Mouse (Mus musculus): Measurements from ENCODE around the gene Idnk. TPM values are rescaled to one million over a fixed set of nuclear protein-coding genes. Genes with fewer than 3 reads are reported as not detected.
"Not testable (repeated sequence)": the region's sequence is repeated elsewhere in the genome, so short reads cannot be mapped to it uniquely, and the experiment has no call there.

The Idnk gene
- polyA plus RNA-seq, 1 experiment from 2014 or later = 40.0 TPM

GRCm38 (mm10) chr13:58124989-58125388 is 32.5 kb upstream of the Idnk start:
- Histone ChIP-seq H3K4me1 (peaks cover 12% of the 10 kb centered on the region), H3K36me3 (no peaks in the 10 kb centered on the region), H3K4me2 (no peak overlapping the region), H3K9ac (no peak overlapping the region), H3K4me3 (replicated peaks) (no peak overlapping the region), H3K27me3 (replicated peaks) (no peaks in the 10 kb centered on the region), H3K9me3 (no peaks in the 10 kb centered on the region), H3K27ac (no peak overlapping the region)
- no peak for ATAC-seq (ENCODE audit: insufficient read depth, low FRiP score, low read depth)
- 48% methylated on average over 2 of the region's 2 CpGs for WGBS

- peak overlapping the region; percentile 63 for H3K4me2 ChIP-seq
- H3K36me3 ChIP-seq = no peaks in the 10 kb centered on the region
- WGBS = 21% methylated on average over 7 of the region's 7 CpGs
- no peak for ATAC-seq (ENCODE audit: insufficient read depth, low FRiP score, low read depth)
- H3K9me3 ChIP-seq = no peaks in the 10 kb centered on the region
- no peaks in the 10 kb centered on the region for H3K27me3 ChIP-seq (replicated peaks)
- H3K9ac ChIP-seq = no peak overlapping the region; the same call in 1 of the 2 replicates
- peaks cover 15% of the 10 kb centered on the region for H3K4me1 ChIP-seq
- no peak overlapping the region for H3K27ac ChIP-seq
- peak overlapping the region; percentile 23 for H3K4me3 ChIP-seq (replicated peaks)
Observed at GRCm38 (mm10) chr13:58126126-58126525, 31.3 kb upstream of the Idnk start.

- peak overlapping the region; percentile 95 for H3K9ac ChIP-seq
- WGBS = under 1% methylated on average over 59 of the region's 92 CpGs
- peak overlapping the region; percentile 98 for H3K27ac ChIP-seq
- H3K4me2 ChIP-seq = peak overlapping the region; percentile 63
- peak overlapping the region; percentile 91 for H3K4me3 ChIP-seq (replicated peaks)
- peaks cover 15% of the 10 kb centered on the region for H3K4me1 ChIP-seq
- H3K36me3 ChIP-seq = no peaks in the 10 kb centered on the region
- H3K27me3 ChIP-seq (replicated peaks) = no peaks in the 10 kb centered on the region
- no peaks in the 10 kb centered on the region for H3K9me3 ChIP-seq
- no peak for ATAC-seq (ENCODE audit: insufficient read depth, low FRiP score, low read depth)
Observed at GRCm38 (mm10) chr13:58126862-58127765, 30.3 kb upstream of the Idnk start.

GRCm38 (mm10) chr13:58127766-58128361 is 29.6 kb upstream of the Idnk start:
- Histone ChIP-seq H3K9me3 (no peaks in the 10 kb centered on the region), H3K36me3 (no peaks in the 10 kb centered on the region), H3K4me3 (replicated peaks) (peak overlapping the region; percentile 91), H3K27ac (peak overlapping the region; percentile 98), H3K27me3 (replicated peaks) (no peaks in the 10 kb centered on the region), H3K9ac (peak overlapping the region; percentile 95), H3K4me2 (peak overlapping the region; percentile 63), H3K4me1 (peaks cover 15% of the 10 kb centered on the region)
- ATAC-seq (ENCODE audit: insufficient read depth, low FRiP score, low read depth) = peak; percentile 15
- WGBS = under 1% methylated on average over 80 of the region's 81 CpGs

- Histone ChIP-seq H3K9me3 (no peaks in the 10 kb centered on the region), H3K36me3 (no peaks in the 10 kb centered on the region), H3K27me3 (replicated peaks) (no peaks in the 10 kb centered on the region), H3K4me1 (peaks cover 15% of the 10 kb centered on the region), H3K4me3 (replicated peaks) (peak within 1 kb of the TSS; percentile 91), H3K9ac (peak within 1 kb of the TSS; percentile 95), H3K4me2 (peak within 1 kb of the TSS; percentile 65), H3K27ac (peak within 1 kb of the TSS; percentile 98)
- ATAC-seq (ENCODE audit: insufficient read depth, low FRiP score, low read depth) = peak; percentile 91
- 0% methylated on average over 34 of the region's 62 CpGs for WGBS
Observed at GRCm38 (mm10) chr13:58128396-58128767, 29.1 kb upstream of the Idnk start, which contains the start of gene Hnrnpa0. Hnrnpa0 (minus strand) TSS chr13:58128556.

GRCm38 (mm10) chr13:58128768-58129671 is 28.4 kb upstream of the Idnk start:
- Histone ChIP-seq H3K4me3 (replicated peaks) (peak overlapping the region; percentile 91), H3K4me1 (peaks cover 13% of the 10 kb centered on the region), H3K27me3 (replicated peaks) (no peaks in the 10 kb centered on the region), H3K4me2 (peak overlapping the region; percentile 65), H3K27ac (peak overlapping the region; percentile 98), H3K9me3 (no peaks in the 10 kb centered on the region), H3K36me3 (no peaks in the 10 kb centered on the region), H3K9ac (peak overlapping the region; percentile 89)
- under 1% methylated on average over 71 of the region's 83 CpGs for WGBS
- ATAC-seq (ENCODE audit: insufficient read depth, low FRiP score, low read depth) = peak; percentile 97

GRCm38 (mm10) chr13:58129687-58130246 is 27.7 kb upstream of the Idnk start:
- H3K9me3 ChIP-seq = no peaks in the 10 kb centered on the region
- peak overlapping the region; percentile 89; the same call in 1 of the 2 replicates for H3K9ac ChIP-seq
- H3K4me3 ChIP-seq (replicated peaks) = peak overlapping the region; percentile 91
- WGBS = 27% methylated on average over 4 of the region's 4 CpGs
- H3K27me3 ChIP-seq (replicated peaks) = no peaks in the 10 kb centered on the region
- no peak for ATAC-seq (ENCODE audit: insufficient read depth, low FRiP score, low read depth)
- H3K4me2 ChIP-seq = peak overlapping the region; percentile 65
- H3K4me1 ChIP-seq = peaks cover 7% of the 10 kb centered on the region; the same call in 1 of the 2 replicates
- peak overlapping the region; percentile 98 for H3K27ac ChIP-seq
- H3K36me3 ChIP-seq = no peaks in the 10 kb centered on the region

GRCm38 (mm10) chr13:58131692-58132091 is 25.8 kb upstream of the Idnk start:
- Histone ChIP-seq H3K9me3 (no peaks in the 10 kb centered on the region), H3K4me3 (replicated peaks) (no peak overlapping the region), H3K27me3 (replicated peaks) (no peaks in the 10 kb centered on the region), H3K36me3 (no peaks in the 10 kb centered on the region), H3K9ac (no peak overlapping the region), H3K27ac (no peak overlapping the region), H3K4me1 (peaks cover 5% of the 10 kb centered on the region; the same call in 1 of the 2 replicates), H3K4me2 (no peak overlapping the region)
- no peak for ATAC-seq (ENCODE audit: insufficient read depth, low FRiP score, low read depth)
- 48% methylated on average over 3 of the region's 3 CpGs for WGBS

GRCm38 (mm10) chr13:58146603-58147002 is 10.8 kb upstream of the Idnk start:
- not testable (repeated sequence) for H3K27ac ChIP-seq; H3K4me2 ChIP-seq; H3K4me1 ChIP-seq; H3K36me3 ChIP-seq; ATAC-seq (ENCODE audit: insufficient read depth, low FRiP score, low read depth); H3K27me3 ChIP-seq (replicated peaks); H3K4me3 ChIP-seq (replicated peaks); H3K9ac ChIP-seq; H3K9me3 ChIP-seq
- 95% methylated on average over 8 of the region's 8 CpGs for WGBS

GRCm38 (mm10) chr13:58147760-58148159 is 9.7 kb upstream of the Idnk start:
- WGBS = 79% methylated on average over 1 of the region's 1 CpGs
- no peak overlapping the region for H3K27ac ChIP-seq
- H3K9me3 ChIP-seq = no peaks in the 10 kb centered on the region
- H3K4me1 ChIP-seq = no peaks in the 10 kb centered on the region
- H3K9ac ChIP-seq = no peak overlapping the region
- ATAC-seq (ENCODE audit: insufficient read depth, low FRiP score, low read depth) = no peak
- no peaks in the 10 kb centered on the region for H3K36me3 ChIP-seq
- no peaks in the 10 kb centered on the region for H3K27me3 ChIP-seq (replicated peaks)
- no peak overlapping the region for H3K4me3 ChIP-seq (replicated peaks)
- H3K4me2 ChIP-seq = no peak overlapping the region

- Histone ChIP-seq H3K36me3 (no peaks in the 10 kb centered on the region), H3K4me3 (replicated peaks) (peak overlapping the region; percentile 37), H3K4me2 (peak overlapping the region; percentile 73), H3K4me1 (no peaks in the 10 kb centered on the region), H3K27me3 (replicated peaks) (no peaks in the 10 kb centered on the region), H3K27ac (no peak overlapping the region), H3K9ac (no peak overlapping the region), H3K9me3 (no peaks in the 10 kb centered on the region)
- 1% methylated on average over 17 of the region's 17 CpGs for WGBS
- ATAC-seq (ENCODE audit: insufficient read depth, low FRiP score, low read depth) = peak; percentile 82; the same call in 1 of the 2 replicates
Observed at GRCm38 (mm10) chr13:58148256-58148831, 9.1 kb upstream of the Idnk start.
